Mouse (Mus musculus): ENCODE measurements around the gene Crlf1.

- no peak for TF ChIP-seq CTCF (IDR thresholded peaks at IDR 0.05; ENCODE audit: low read depth)
- TF ChIP-seq EP300 (optimal IDR thresholded peaks at IDR 0.05): no peak
Measured at GRCm38 (mm10) chr8:70460606-70461005, 32.4 kb upstream of the Crlf1 start.
